In genomic region chr3:73741998-73742397, GRCm38 (mm10) we compare ENCODE assay signal across 20 mouse cellular contexts. TPM values are rescaled to one million over a fixed set of nuclear protein-coding genes. Genes with fewer than 3 reads are reported as not detected.
"Had no signal": no experiment of that assay in that cellular context is flagged by ENCODE, and none has a peak within 500 bp of the region (broad histone marks: within the 10 kb centered on the region; RNA-seq: fewer than 3 reads in every experiment).

No protein-coding gene starts in this region.

- H3K27me3 ChIP-seq: midbrain, embryonic 12.5 days; midbrain, embryonic 15.5 days; neural tube, embryonic 13.5 days; neural tube, embryonic 15.5 days had no signal

- H3K9me3 ChIP-seq: midbrain, embryonic 10.5 days; midbrain, embryonic 12.5 days; midbrain, embryonic 15.5 days; neural tube, embryonic 13.5 days; neural tube, embryonic 15.5 days had no signal

- H3K27ac ChIP-seq: midbrain, embryonic 10.5 days; midbrain, embryonic 12.5 days; midbrain, embryonic 15.5 days; neural tube, embryonic 13.5 days; neural tube, embryonic 15.5 days had no signal

- H3K4me2 ChIP-seq: lung, embryonic 14.5 days; midbrain, embryonic 12.5 days; midbrain, embryonic 15.5 days; neural tube, embryonic 13.5 days; neural tube, embryonic 15.5 days had no signal

- ATAC-seq: midbrain, embryonic 15.5 days had no signal

- H3K4me3 ChIP-seq: midbrain, embryonic 10.5 days; midbrain, embryonic 12.5 days; midbrain, embryonic 15.5 days; myocyte; neural tube, embryonic 13.5 days; neural tube, embryonic 15.5 days had no signal

- H3K9ac ChIP-seq: lung, embryonic 14.5 days; midbrain, embryonic 12.5 days; midbrain, embryonic 15.5 days; neural tube, embryonic 13.5 days; neural tube, embryonic 15.5 days had no signal

- H3K36me3 ChIP-seq: midbrain, embryonic 10.5 days; midbrain, embryonic 12.5 days; midbrain, embryonic 15.5 days; neural tube, embryonic 13.5 days; neural tube, embryonic 15.5 days had no signal

- H3K4me1 ChIP-seq: midbrain, embryonic 10.5 days; midbrain, embryonic 12.5 days; midbrain, embryonic 15.5 days; neural tube, embryonic 13.5 days; neural tube, embryonic 15.5 days had no signal

- DNase-seq: lung, adult 18-20 months; lung, embryonic 14.5 days; lung, postnatal 10 days; lung, postnatal 4 days; retina, postnatal 1 day; right cerebral cortex, adult 18-20 months; right cerebral cortex, postnatal 25 days; right cerebral cortex, postnatal 4 days; spleen, adult 18-20 months; thymus, adult 18-20 months; thymus, postnatal 14 days; thymus, postnatal 36 days had no signal

RNA-seq across cellular contexts. Expression of gene Bche, which starts 33.8 kb away (rescaled TPM):
- total RNA-seq: megakaryocyte, adult 5-6 weeks; megakaryocyte-erythroid progenitor cell, adult 5-6 weeks had no signal
